Mouse (Mus musculus) olfactory bulb, adult 2 months (tissue): ENCODE data around the gene Vps8. TPM values are rescaled to one million over a fixed set of nuclear protein-coding genes. Genes with fewer than 3 reads are reported as not detected.

Experiments
- H3K27ac ChIP-seq: fragments of 200-500 bp; 2 replicates; pipeline ENCODE4 v1.5.1; 2012; ENCODE audit warnings: low read depth, low read length; ENCODE audit not compliant: insufficient read depth
- H3K4me1 ChIP-seq: fragments of 200-500 bp; 2 replicates; pipeline ENCODE4 v1.6.1; 2012; ENCODE audit warnings: low read length; ENCODE audit not compliant: control insufficient read depth, insufficient read depth
- H3K4me3 ChIP-seq: fragments of 200-500 bp; 2 replicates; pipeline ENCODE4 v1.5.1; 2012; ENCODE audit warnings: mild to moderate bottlenecking, low read depth, low read length, moderate library complexity; ENCODE audit not compliant: insufficient read depth
- CTCF ChIP-seq: fragments of 200-500 bp; IDR thresholded peaks from 2 replicates; pipeline ENCODE4 v1.5.1; 2012; ENCODE audit warnings: low read depth, mild to moderate bottlenecking, low read length, moderate library complexity; ENCODE audit not compliant: insufficient read depth
- POLR2A ChIP-seq: fragments of 200-500 bp; IDR thresholded peaks from 2 replicates; pipeline ENCODE4 v1.6.1; 2012; ENCODE audit warnings: mild to moderate bottlenecking, low read depth, low read length, moderate library complexity; ENCODE audit not compliant: insufficient read depth
- WGBS: fragments of 180-500 bp; shearing (Covaris S2); methylation state at CpG from one replicate; pipeline ENCODE4 v1.1.7; 2018; 5-methylcytosine and 5-hydroxymethylcytosine counted together
- polyA plus RNA-seq: library from polyadenylated mRNA; stranded (reverse); fragments of >200 nt; gene quantifications from 2 replicates; pipeline ENCODE4 v1.2.4, GENCODE M21; 2012; ENCODE audit warnings: low replicate concordance; ENCODE audit not compliant: missing spikeins, insufficient read depth, insufficient read length

Vps8 gene
- polyA plus RNA-seq, 1 experiment = not detected

DNA sequence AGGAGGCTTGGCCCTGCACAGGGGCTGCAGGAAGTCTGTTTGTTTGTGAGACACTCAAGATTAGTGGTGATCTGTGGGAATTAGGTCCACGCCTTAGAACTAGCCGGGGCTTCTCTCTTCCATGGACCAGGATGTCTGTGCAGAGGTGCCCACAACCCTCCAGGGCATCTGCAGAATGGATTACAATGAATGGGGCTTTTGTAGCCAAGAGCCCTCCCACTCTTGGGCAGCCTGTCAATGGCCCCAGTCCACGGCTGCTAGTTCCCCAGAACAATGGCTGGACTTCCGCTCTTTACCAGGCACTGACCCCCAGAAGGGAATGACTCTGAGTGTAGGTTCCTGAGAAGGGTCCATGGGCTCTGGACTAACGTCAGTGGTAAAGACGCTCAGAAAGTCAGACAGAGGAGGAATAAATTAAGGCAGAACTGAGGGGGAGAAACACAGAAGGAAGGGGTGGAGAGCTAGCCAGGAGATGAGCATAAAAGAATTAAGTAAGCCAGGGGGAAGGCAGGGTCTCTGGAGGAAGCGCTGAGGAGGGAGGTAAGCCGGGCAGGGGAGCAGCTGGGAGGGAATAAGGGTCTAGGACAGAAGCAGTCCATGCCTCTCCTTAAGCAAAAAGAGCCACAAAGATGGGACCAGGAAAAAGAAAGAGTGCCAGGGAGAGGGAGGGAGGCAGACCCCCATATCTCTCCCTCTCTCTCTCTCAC, 24.4 kb upstream of the Vps8 start:
- H3K4me3 ChIP-seq = no peak overlapping the region
- TF ChIP-seq POLR2A (no peak), CTCF (no peak)
- peaks cover 15% of the 10 kb centered on the region for H3K4me1 ChIP-seq
- 41% methylated on average over 8 of the region's 8 CpGs for WGBS
- H3K27ac ChIP-seq = no peak overlapping the region

DNA sequence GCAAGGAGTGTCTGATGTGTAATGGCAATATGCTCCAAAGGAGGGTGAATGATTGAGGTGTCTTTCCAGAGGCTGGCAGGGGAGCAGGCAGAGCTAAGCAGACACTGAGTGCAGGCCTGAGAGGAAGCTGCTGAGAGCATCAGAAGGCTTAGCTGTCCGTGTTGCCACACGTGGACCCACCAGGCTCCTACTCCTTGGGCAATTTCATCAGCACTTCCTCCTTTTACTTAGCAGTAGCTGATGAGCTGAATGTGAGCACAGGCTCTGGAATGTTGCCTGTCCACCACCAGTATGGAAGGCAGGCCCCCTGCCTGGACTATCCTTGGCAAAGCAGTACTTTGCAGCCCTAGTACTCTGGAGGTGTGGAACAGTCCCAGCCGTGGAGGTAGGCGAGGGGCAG, 23.0 kb upstream of the Vps8 start:
- TF ChIP-seq POLR2A (no peak), CTCF (no peak)
- 89% methylated on average over 4 of the region's 4 CpGs for WGBS
- no peak overlapping the region for H3K4me3 ChIP-seq
- H3K27ac ChIP-seq = no peak overlapping the region
- peaks cover 13% of the 10 kb centered on the region for H3K4me1 ChIP-seq

DNA sequence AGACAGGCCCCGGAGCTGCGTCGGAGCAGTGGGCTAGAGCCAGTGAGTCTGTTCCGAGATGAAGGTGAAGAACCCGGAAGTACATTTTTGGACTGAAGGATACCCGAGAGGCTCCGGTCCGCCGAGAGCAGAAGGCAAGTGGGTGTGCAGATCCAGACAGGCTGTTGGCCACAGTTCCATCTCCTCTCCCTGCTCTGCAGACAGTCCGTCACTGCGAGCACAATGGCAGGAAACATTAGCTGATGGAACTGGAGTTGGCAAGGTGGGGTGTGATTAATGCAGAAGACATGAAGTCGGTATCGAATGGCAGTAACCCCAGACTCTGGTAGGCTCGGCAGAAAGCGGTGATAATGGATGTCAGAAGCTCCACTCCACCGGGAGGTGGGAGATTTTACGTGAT, 20.9 kb upstream of the Vps8 start:
- Histone ChIP-seq H3K27ac (no peak overlapping the region), H3K4me1 (peaks cover 5% of the 10 kb centered on the region; the same call in 1 of the 2 replicates), H3K4me3 (no peak overlapping the region)
- WGBS = 72% methylated on average over 17 of the region's 17 CpGs
- no peak for TF ChIP-seq POLR2A
- TF ChIP-seq CTCF = no peak

DNA sequence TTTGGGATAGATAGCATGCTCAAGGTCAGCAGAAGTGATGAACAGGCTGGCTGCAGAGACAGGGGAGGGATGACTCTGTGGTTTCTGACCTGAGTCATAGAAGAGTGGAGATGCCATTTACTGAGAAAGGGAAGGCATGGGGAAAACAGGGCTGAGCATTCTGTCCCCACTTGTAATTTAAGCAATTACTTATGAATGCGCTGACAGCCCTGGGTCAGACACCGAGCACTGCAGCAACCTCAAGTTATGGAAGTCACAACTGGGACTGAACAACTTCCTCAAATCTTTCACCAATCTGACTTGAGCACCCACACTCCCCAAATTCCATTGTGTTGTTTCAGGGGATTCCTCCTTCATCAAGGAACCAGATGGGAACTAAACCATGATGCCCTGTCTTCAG, 19.5 kb upstream of the Vps8 start:
- Histone ChIP-seq H3K27ac (no peak overlapping the region), H3K4me3 (no peak overlapping the region), H3K4me1 (no peaks in the 10 kb centered on the region; the same call in 1 of the 2 replicates)
- 82% methylated on average over 2 of the region's 2 CpGs for WGBS
- no peak for TF ChIP-seq CTCF
- TF ChIP-seq POLR2A = no peak

DNA sequence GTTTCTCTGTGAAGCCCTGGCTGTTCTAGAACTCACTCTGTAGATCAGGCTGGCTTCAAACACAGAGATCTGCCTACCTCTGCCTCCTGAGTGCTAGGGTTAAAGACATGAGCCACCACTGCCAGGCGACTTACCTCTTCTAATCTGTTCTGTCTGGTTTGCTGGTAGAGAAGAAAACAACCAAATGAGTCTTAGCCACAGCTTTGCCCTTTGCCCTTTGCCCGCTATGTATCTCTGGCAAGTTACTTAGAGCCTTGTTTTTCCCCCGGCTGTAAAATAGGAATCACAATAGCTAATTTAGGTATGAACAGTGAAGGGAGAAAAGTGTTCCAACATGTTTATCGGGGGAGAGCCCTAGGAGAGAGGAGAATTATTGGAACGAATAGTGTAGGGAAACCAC, 18.3 kb upstream of the Vps8 start:
- 67% methylated on average over 5 of the region's 5 CpGs for WGBS
- no peaks in the 10 kb centered on the region for H3K4me1 ChIP-seq
- TF ChIP-seq CTCF = no peak
- TF ChIP-seq POLR2A = no peak
- H3K27ac ChIP-seq = no peak overlapping the region
- H3K4me3 ChIP-seq = no peak overlapping the region

DNA sequence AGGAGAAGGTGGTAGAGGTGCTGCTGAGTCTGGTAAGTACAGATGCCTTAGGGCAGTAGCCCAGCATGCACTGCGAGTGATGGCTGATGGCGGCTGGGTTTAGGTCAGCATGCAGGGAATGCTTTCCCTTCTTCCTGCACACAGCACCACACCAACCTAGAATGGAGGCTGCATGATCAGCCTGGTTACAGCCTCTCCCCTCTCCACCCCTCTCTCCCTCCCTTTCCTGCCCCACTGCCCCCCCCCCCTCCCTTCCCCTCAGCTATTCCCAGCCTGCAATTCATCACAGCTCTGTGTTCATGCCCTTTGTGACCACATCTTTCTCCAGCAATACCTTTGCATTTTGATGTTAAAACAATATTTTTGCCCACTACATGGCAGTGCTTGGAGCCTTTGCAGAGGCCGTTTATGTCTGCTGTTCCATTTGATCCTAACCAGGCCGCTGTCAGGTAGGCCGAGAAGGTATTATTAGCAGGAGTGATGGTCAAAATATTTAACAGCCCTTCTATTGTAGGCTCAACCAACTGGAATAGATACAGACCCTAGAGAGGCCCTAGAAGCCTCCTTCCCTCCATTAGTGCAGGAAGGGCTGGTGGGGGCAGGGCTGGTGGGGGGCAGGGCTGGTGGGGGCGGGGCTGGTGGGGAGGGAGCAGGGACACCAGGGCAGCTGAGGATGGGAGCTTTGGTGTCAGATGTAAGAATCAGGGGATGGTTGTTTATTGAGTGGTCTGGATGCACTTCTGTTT, 17.5 kb upstream of the Vps8 start:
- 70% methylated on average over 6 of the region's 6 CpGs for WGBS
- Histone ChIP-seq H3K4me1 (no peaks in the 10 kb centered on the region), H3K27ac (no peak overlapping the region)

DNA sequence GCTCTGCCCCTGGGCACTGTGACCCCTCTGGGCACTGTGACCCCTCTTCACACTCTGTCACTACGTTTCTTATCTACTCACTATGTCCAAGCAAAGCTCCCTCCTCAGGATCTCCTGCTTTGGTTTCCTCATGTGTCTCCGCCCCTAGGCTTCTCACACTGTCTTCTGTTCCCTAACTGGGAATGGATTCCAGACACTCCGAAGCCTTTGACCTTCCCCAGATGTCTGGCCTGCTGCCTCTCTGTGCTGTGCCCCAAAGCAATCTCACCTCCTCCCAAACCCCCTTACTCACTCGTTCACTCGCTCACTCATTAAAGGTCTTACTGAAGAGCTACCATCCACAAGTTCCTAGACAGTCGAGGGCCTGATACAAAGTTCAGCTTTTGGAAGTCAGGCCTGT, 16.8 kb upstream of the Vps8 start:
- TF ChIP-seq POLR2A (no peak), CTCF (no peak)
- 84% methylated on average over 6 of the region's 6 CpGs for WGBS

More for the DNA sequence above, 17.5 kb upstream of the Vps8 start:
- no peak overlapping the region for H3K4me3 ChIP-seq
- TF ChIP-seq CTCF = no peak
- TF ChIP-seq POLR2A = no peak

DNA sequence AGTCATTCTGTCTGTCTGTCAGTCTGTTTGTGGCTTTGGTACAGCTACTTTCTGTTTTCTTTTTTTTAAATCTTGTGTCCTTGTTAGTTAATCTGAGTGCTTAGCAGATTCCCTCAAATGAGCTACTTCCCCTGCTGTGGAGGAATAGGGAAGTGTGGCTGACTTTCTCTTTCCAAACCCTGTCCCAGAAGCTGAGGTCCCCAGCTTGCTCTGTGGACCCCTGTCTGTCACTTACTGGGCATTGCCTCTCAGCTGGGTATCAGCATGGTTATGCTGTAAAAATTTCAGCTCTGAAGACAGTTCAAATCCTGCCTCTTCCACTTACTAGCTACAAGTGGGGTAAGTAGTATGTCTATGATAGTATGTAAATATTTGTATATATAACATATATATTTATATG, 11.1 kb upstream of the Vps8 start:
- H3K27ac ChIP-seq = no peak overlapping the region

More for the DNA sequence above, 16.8 kb upstream of the Vps8 start:
- H3K4me1 ChIP-seq = no peaks in the 10 kb centered on the region
- no peak overlapping the region for H3K4me3 ChIP-seq
- no peak overlapping the region for H3K27ac ChIP-seq

DNA sequence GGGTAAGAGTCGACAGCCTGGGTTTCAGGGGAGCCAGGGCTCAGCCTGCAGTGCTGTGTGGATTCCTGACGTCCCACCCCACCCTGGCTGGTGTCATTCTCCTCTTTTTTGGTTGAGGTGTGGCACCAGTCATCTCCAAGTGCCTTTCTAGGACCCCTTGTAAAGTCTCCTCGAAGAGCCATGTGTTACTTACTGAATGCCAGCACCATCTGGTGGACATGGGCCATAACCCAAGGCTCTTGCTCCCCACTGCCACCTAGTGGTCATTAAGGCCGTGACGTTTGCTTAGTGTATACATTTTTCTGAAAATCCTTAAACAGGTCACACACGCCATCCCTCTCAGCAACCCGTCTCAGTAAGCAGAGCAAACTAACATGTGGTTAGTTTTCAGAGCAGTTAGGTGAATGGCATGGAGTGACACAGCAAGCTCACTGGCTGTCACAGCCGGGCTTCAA, 10.3 kb upstream of the Vps8 start:
- H3K4me1 ChIP-seq = no peaks in the 10 kb centered on the region
- TF ChIP-seq CTCF (no peak; the same call in 1 of the 2 replicates), POLR2A (no peak)
- H3K4me3 ChIP-seq = no peak overlapping the region
- no peak overlapping the region for H3K27ac ChIP-seq
- WGBS = 19% methylated on average over 8 of the region's 8 CpGs

More for the DNA sequence above, 11.1 kb upstream of the Vps8 start:
- H3K4me3 ChIP-seq = no peak overlapping the region
- TF ChIP-seq CTCF (no peak), POLR2A (no peak)
- no peaks in the 10 kb centered on the region for H3K4me1 ChIP-seq
